Mouse (Mus musculus): Measurements from ENCODE around the gene Slc13a4.
A peak's percentile ranks its signal among the peaks of the same experiment; 100 is the strongest.

Slc13a4 gene

GRCm38 (mm10) chr6:35308037-35308436, at the start of gene Slc13a4:
Gene Slc13a4 (minus strand): TSS chr6:35308131.
- DNase-seq, result no peak

DNA sequence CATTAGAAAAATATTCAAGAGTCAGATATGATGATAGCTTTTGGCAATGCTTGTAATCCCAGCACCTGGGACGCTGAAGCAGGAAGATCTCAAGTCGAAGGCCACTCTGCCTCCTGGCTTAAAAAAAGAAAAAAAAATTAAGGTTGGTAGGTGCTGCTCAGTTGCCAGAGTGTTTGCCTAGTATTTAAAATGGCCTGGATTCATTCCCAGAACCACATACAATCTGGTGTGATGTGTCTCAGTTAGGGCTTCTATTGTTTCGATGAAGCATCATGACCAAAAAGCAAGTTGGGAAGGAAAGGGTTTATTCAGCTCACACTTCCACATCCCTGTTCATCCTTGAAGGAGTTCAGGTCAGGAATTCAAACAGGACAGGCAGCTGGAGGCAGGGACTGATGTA, 47.4 kb upstream of the Slc13a4 start:
- DNase-seq, result no peak

DNA sequence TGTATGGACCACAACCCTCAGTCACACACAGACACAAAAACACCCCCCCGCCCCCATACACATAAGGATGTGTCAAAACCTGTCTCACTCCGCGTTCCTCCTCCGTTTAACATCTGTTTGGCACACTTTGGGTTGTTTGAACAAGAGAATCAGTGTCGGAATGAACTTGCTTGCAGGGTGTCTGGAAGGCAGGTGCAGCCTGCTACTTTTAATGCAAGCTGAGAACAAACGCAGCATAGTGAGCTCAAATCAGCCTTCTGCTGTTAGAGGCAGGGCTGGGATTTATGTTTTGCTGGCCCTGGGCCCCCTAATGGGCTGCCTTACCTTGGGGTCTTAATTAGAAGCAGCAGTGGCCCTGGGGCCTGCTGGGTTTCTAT, 46.7 kb upstream of the Slc13a4 start:
- peak; percentile 83 for DNase-seq

DNA sequence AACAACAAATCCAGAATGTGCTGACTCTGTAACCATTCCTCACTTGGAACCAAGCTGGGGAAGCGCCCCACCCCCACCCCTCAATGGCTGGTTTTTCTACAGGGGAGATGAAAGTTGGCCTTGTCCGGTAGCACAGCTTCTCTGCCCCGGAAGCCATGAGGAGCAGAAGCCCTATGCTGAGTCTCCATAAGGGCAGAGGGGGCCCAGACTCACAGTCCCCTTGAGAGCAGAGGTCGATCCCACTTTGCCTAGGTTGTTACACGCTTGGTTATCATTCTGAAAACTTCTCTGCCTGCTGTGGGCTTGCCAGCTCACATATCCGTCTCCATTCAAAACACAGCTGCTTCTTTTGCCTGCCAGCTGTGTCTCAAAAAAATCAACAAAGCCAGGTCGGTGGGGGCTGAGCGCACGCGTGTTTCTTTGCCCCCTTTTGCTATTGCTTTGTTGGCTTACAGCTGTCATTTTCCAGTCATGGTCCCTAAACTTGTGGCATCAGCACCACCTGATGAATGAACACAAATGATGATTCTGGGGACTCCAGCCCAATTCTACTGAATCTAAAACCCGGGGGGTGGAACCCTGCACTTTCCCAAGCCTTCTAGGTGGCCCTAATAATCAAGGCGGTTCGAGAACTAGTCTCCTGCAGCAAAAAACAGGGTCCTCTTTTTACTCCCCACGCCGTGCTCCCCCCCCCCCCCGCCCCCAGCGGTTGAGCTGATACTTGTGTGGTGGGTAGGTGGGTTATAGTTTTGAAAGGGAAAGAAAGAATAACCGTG, 46.1 kb upstream of the Slc13a4 start:
- peak; percentile 54 for DNase-seq

DNA sequence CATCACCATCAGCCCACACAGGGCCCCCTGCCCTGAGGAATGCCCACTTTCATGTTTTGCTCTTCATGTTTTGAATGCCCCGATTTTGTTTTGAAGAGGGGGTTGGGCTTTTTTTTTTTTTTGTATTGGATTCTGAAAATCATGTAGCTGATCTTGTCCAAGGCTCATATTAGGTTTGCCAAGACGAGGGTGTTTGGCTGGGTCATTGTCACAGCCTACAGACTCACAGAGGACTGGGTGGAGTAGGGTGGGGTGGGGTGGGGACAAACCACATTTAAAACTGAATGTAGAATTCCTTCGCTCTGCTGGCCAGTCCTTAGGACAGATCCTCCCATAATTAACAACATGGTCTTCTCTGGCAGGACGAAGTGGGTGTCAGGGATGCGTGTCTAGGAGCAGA, 45.5 kb upstream of the Slc13a4 start:
- DNase-seq, result no peak

DNA sequence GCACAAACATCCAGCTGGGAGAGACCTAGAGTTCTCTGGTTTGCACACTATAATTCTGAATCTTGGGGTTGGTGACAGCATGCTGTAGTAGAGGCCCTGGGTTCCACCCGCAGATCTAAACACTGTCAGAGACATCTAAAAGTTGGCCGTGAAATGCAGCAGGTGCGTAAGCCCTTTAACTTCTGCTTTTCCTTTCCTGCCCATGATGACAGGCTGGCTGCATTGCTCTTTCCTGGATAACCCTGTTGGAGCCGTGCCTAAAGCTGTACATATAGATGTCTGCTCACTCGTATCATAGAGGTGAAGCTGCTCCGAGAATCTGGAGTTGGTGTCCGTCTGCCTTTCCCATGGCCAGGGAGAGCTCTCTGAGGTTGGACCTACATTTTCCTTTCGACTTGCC, 44.9 kb upstream of the Slc13a4 start:
- no peak for DNase-seq

DNA sequence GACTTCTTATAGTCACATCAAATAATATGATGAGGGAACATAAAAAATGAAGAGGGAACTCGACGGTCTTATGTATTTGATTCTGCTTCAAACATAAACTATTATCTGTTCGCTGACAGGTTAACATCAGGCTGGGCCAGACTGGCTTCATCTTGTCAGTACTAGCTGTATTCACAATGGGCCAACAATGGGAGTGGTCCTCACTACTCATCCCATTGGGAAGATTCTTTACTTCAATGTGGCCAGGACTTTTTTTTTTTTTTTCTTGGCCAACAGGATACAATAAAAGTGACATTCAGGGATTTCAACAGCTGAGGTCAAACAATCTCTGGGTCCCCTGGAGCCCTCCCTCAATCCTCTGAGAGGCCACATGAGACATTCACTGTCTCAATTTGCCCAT, 43.9 kb upstream of the Slc13a4 start:
- DNase-seq, result no peak

DNA sequence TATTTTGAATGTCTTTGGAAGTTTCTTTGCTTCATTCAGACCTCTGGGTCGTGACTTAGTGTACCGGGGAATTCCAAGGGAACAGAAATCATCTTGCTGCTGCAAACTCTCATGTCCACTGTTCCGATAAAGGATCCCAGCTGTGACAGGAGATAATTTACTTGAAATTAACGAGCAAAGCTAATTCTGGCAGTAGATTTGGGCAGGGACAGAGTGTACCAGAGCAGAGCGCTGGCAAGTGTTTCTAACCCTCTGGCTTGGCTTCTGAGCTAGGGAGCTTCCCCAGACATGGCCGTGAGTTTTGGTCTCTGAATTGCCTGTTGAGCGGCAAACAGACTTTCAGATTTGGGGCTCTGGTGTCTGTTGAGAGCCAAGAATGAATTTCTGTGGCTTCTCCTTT, 41.9 kb upstream of the Slc13a4 start:
- DNase-seq, result no peak

DNA sequence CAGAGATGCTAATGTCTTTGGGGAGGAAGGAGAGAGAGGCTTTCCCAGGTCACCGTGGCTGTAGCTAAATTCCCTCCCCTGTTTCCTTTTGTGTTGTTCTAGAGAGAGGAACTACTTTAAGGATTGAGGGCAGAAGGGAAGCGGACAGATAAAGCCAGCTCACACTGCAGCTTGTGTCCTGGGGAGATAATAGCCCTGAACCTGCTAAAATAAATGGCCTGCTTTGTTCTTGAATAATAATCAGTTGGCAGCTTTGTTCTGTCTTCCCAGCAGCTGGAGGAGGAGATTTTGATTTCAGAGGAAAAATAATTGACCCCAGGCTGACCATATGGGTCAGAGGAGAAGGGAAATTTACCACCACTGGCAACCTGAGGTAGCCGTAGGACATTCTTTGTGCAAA, 30.7 kb upstream of the Slc13a4 start:
- DNase-seq, result peak; percentile 14

GRCm38 (mm10) chr6:35337836-35338235, 29.9 kb upstream of the Slc13a4 start:
- DNase-seq, result no peak

DNA sequence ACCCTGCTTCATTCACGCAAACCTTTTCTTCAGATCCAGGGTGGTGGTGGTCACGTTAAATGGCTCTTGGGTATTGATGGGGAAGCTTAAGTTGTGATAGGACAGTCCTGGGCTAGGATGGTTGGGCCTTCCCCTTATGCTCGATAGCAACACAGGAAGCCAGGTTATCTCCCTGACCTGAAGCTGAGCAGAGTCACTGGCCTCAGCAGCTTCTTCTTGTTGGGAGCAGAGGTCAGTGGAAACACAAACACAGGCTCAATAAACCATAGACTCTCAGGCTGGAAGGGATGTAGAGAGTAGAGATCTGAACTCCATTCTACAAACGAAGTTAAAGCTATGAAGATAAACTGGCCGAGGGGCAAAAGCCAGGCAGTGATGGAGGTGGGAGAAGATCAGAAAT, 27.5 kb upstream of the Slc13a4 start:
- no peak for DNase-seq

DNA sequence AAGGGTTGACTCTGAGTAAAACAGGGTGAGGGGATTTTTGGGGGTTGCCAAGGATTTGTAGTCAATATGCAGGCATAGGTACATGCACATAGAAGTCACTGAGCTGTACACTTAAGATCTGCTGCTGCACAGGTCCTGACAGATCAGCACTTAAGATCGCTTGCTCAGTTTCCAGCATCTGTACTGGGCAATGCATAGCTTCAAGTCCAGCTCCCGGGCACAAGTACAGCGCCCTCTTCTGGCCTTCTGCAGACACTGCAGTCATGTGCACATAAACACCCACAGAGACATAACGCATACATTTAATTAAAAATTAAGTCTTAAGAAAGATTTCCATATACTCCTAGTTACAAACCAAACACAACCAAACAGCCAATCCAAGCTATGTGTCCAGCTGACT, 26.3 kb upstream of the Slc13a4 start:
- no peak for DNase-seq

GRCm38 (mm10) chr6:35333632-35334031, 25.7 kb upstream of the Slc13a4 start:
- no peak for DNase-seq

- no peak for DNase-seq
Observed at GRCm38 (mm10) chr6:35330834-35331233, 22.9 kb upstream of the Slc13a4 start.

DNA sequence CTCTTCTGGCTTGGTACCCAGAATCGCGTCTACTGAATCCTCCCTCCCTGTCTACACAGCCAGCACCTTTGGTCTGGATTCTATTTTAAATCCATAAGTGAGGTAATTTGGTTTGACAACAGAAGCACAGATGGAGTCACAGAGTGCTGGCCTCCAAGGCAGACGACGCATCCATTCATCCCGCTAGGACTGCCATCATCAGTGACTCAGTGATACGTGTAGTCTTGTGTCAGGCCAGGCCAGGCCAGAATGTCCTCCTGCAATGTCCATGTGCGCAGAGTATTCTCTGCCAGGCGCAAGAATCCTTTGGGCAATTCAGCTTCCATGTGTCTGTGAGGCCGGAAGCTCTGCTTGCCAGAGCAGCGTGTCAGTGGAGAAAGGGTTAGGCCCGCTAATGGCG, 22.0 kb upstream of the Slc13a4 start:
- no peak for DNase-seq

DNA sequence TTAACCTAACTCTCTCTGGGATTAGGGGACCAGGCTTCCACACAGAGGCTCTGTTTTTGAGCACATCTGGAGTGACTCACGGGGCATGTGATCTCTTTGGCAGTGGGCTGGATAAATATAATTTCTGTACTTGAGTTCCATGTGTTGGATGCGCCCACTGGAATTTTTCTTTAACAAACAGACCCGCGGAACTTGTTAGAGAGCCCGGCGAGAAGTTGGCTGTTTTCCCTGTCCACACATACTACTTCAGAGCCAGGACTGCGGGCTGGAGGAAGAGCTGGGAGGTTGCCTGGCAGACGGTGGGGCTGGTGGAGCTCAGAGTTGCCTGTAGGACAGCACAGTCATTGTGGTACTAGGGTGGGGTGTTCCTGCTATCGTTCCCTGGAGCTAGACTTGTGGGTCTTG, 18.2 kb upstream of the Slc13a4 start, which contains the start of gene Fam180a:
Fam180a (minus strand) TSS at position 31 of the 405 bp plus-strand sequence.
- DNase-seq, result no peak

- no peak for DNase-seq
Observed at GRCm38 (mm10) chr6:35324306-35324705, 16.4 kb upstream of the Slc13a4 start.

DNA sequence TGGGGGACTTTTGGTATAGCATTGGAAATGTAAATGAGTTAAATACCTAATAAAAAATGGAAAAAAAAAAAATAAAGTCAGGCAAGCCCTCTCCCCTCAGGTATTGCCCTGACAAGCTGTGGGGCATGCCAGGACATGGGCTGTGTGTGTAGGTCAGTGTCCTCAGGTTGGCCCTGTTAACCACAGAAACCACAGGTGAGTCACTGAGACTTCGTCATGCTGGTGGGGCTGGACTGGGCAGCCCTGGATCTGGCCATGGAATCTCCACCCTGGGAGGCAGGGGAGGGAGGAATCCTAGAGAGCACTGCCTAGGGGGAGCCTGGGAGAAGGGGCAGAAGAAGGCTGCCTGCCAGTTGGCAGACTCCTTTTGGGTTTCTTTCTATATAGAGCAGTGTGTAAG, 15.1 kb upstream of the Slc13a4 start:
- no peak for DNase-seq

DNA sequence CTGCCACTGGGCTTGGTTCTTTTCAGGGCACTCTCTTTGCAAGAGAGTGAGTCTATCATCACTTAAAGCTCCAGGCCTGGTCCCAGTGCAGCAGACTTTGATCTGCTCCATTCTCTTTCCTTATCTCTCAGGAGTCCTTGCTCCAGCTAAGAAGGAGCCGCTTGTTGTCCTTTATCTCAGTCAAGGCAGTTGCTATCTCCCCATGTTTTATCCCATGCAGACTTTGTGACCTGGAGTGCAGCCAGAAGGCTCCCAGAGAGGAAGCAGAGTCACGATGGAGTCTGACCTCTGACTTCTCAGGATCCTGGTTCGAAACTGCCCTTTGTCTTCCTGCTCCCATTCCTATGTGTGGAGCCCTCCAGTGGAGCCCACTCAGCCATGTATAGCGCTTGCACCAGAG, 13.2 kb upstream of the Slc13a4 start:
- DNase-seq, result no peak

- DNase-seq, result no peak
Observed at GRCm38 (mm10) chr6:35319850-35320249, 11.9 kb upstream of the Slc13a4 start.

DNA sequence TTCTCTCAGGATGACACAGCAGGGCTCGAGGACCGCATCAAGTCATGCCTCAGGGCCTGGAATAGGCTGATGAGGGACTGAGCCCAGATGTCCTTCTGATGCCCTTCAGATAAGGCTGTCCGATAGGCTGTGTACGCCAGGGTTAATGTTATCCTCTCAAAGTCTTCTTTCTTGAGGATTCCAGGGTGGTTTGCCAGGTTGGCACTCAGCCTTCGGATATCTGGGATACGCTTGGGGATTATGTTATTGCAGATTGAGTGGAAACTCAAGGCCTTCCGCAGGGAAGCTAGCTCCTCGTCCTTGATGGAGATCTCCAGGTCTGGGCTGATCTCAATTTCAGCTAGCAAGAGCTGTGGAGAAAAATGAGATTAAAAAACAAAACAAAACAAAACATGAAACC, 5.6 kb upstream of the Slc13a4 start:
- DNase-seq, result no peak

DNA sequence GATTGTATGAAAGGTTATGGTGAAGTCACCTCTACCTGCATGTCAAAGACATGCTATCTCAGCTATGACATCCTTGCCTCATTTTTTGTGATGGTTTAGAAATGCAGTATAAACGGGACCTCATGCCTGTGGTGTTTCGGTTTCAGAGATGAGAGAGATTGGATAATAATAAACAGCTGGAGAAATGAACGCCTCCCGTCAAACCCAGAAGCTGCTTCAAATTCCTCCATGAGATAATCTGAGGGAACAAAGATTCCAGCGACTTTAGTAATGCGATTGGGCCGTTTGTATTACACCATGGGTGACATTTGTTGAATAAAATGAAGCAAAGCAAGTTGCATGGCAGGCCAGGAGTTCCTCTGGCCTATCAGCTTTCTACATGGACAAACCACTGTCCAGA, 1.5 kb upstream of the Slc13a4 start:
- no peak for DNase-seq

DNA sequence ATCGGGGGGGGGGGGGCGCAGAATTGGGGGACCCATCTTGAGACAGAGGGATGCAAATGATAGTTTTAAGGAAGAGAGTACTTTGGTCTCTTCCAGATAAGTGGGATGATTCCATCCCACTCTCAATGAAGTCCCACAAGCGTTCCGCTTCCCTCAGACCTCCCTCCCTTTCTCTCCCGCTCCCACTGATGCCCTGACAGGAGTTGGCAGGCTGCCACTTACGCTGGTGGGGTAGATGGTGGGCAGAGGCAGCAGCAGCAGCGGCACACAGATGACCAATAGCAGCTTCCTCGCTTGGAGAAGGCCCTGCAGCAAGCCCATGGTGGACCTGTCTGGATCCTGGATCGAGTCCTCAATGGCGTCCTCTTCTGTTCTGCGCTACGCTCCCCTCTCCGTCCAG, 795 bp downstream of the Slc13a4 start:
- no peak for DNase-seq

DNA sequence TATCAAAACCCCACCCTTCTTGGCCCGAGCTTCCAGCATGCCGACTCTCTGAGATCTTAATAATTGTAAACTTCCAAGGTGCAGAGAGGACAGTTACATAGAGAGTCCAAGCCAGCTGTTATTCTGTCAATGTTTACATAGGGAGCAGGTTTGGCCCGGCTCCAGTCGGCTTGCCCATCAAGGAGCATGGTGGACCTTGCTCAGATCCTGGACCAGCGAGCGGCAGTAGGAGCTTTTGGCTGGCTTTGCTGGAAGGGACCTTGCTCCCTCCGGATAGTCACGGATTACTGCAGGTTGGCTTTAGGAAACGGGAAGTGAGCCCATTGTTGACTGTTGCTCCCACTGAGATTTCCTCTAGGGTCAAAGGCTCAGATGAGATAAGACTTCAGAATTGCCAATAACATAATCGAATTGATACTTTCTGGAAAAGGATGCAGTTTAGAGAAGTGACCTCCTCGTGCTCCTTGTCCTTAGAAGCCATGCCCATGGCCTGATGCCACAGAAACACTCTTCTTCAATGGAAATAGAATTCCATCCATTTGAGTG, 4.5 kb downstream of the Slc13a4 start:
- no peak for DNase-seq

- DNase-seq, result no peak
Observed at GRCm38 (mm10) chr6:35302581-35302980, 5.3 kb downstream of the Slc13a4 start.

Data from embryo, embryonic 11 days (tissue).